Mouse (Mus musculus): ENCODE measurements around the gene Ackr2.

- TF ChIP-seq GATA1 (IDR thresholded peaks at IDR 0.05; ENCODE audit: borderline replicate concordance, low read length) (no peak), FLI1 (IDR thresholded peaks at IDR 0.05; ENCODE audit: low read length) (no peak)
Observed at GRCm38 (mm10) chr9:121891301-121891700, 6.9 kb upstream of the Ackr2 start.
